Mouse (Mus musculus) erythroid progenitor cell, adult 5-6 weeks (primary cell): ENCODE measurements at regions not wholly inside any gene's neighbourhood (a gene's known extent, or its start where the extent isn't known, plus 50 kb on each side); places are given as distances from the start of the nearest gene placed in this dataset.

Experiments used
- ATAC-seq: replicated peaks from 2 replicates; pipeline ENCODE4 v1.8.0; 2016; ENCODE audit warnings: moderate number of reproducible peaks, mild to moderate bottlenecking, moderate TSS enrichment, inconsistent platforms; ENCODE audit not compliant: poor library complexity, low FRiP score, severe bottlenecking

- ATAC-seq, result no peak
Measured at GRCm38 (mm10) chr11:112270911-112271310, 511.1 kb upstream of the Sox9 start.

DNA sequence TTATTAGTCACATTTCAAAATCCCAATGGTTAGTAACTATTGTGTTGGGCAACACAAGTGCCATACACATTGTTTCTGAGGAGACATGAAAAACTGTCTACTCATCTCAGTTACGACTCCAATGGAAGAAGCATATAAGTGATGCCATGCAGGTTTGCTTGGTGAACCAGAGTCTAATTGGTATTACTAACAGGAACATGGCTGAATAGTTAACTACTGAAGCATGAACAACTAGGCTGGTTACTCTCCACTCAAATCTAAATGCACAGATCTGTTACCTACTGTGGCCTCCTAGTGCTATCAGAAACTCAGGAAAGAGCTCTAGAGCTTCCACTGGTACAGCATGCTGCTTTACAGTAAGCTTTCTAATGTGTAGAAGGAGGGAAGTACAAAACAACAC lies 503.5 kb upstream of the Sox9 start:
- ATAC-seq, result no peak

GRCm38 (mm10) chr11:112282911-112283310 lies 499.1 kb upstream of the Sox9 start:
- ATAC-seq, result no peak

- ATAC-seq, result no peak
Measured at GRCm38 (mm10) chr11:112298901-112299341, 483.1 kb upstream of the Sox9 start.

DNA sequence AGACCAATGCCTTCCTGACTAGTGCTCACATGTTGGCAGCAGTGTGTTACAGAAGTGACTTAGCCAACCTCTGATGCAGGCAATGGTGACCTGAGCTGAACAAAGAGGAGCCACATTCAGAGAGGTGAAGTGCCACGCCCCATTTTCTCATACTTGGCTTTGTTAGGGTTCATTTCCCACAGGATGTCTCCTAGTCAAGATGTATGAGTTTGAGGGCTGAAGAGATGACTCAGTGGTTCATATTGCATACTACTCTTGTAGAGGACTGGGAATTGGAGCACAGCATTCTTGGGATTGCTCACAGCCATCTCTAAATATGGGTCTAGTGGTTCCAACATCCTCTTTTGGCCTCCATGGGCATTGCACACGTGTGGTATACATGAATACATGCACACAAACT lies 478.9 kb upstream of the Sox9 start:
- no peak for ATAC-seq

DNA sequence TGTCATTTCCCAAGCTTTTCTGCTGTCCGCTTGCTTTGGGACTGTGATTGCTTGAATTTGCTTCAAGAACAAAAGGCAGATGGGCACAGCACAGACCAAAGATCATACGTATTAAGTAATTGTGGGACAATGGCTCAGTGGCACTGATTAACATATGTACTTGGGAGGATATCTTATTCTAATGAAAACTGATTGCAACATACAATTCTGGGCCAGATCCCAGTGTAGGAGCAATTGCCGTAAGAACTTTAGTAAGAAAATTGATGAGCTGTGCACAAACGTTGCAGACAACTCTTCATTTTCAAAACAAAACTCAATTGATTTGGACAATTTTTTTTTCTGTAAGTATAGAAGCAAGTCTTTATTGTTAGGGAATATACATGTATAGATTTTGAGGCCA lies 456.2 kb upstream of the Sox9 start:
- no peak for ATAC-seq

- no peak for ATAC-seq
Measured at GRCm38 (mm10) chr11:112327606-112328005, 454.4 kb upstream of the Sox9 start.

DNA sequence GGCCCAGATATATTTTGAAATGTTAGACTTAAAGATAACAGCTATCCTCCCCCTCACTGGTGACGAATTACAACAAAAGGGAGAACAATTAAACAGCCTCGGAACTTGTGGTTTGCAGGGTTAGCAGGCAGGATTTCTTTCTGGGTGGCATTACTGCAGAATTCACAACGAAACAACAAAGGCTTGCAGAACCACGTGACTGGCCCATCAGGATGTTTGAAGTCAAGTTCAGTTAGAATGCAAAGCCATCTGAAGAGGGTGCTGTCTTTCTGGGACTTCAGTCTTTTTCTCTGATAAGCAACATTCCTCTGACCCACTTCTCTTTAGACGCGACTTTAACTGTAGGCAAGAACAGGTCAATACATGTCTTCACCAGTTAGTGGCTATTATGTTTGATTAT lies 436.9 kb upstream of the Sox9 start:
- ATAC-seq, result no peak

DNA sequence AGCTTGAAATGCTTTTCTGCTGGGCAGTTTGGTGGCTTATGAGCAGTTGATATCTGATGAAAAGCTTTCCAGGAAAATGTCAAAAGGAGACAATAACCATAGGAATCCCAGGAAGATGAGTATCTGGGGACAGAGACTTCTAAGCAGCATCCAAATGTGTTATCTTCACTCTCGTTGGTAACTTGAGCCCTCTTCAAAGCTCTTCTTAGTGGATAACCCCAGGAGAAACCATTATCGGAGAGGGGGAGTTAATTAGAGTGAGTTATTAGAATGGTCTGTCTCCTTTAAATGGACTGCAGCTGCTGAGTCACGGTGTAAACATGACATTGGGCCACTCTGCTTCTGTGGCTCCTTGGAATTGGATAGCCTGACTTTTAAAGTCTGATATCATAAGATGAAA lies 436.4 kb upstream of the Sox9 start:
- no peak for ATAC-seq

GRCm38 (mm10) chr11:112346089-112346488 lies 435.9 kb upstream of the Sox9 start:
- ATAC-seq, result no peak

DNA sequence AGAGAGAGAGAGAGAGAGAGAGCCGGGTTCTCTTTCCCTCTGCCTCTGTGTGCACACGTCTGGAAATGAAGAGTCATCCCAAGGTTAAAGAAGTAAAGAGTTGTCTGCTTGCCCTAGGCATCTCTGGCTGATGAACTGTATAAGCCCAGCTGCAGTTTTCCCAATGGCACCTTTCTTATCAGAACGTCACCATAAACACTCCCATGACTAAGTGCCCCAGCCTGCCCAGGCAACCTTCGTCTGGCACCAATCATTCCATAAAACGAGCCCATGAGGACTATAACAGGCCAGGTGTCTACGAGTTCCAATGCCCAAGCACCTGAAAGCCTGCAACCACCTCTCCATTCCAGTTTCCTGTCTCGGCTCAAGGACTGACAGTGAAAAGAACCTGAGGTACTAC lies 435.5 kb upstream of the Sox9 start:
- no peak for ATAC-seq

DNA sequence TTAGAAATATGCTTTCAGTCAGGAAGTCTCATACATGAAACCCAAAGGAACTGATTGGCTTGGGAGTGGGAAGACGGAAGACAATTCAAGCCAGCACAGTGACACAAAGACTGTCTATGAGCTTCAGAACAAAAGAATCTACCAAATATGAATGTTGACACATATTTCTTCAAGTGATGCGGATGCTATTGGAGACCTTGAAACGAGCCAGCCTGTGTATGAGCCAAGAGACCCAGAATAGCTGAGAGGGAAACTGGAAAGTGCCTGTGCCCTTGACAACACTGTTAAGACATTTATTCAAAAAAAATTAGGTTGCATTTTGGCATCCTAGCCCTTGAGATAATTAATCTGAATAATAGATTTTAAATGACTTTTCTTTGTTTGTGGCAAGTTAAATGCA lies 426.7 kb upstream of the Sox9 start:
- no peak for ATAC-seq

DNA sequence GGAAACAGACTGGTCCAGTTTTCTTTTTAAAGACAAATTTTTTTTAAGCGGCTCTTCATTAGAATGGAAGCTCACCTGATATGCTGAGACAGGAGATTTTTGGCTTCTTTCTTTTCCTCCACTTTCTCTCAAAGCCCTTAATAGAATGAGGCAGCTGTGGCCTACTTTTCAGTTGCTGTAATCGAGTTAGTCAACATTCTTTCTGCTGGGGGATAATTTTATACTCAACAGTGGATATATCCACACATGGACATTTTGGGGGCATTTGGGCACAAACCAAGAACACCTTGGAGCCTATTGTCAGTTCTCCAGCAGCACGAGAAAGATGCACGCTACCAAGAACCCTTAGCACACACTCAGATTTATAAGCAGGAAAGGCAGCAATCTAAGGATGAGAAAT lies 415.3 kb upstream of the Sox9 start:
- no peak for ATAC-seq

DNA sequence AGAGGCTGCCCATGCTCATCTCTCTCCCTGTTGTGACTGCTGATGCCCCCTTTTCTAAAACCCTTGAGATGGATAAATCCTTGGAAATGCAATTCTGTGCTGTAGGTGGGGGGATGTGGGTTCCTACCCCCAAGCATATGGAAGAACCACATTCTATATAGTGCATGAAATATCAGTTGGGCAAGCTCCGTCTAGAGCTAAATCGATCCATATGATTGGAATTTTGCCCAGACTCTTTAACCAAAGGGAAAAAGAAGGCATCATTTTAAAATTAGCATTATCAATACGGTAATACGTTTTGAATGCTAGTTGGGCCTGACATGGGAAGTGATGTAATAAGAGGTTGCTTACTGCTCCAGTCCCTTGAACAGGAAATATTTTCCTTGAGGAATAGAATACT lies 411.1 kb upstream of the Sox9 start:
- ATAC-seq, result no peak

GRCm38 (mm10) chr11:112400069-112400468 lies 382.0 kb upstream of the Sox9 start:
- ATAC-seq, result no peak

GRCm38 (mm10) chr11:112407681-112408080 lies 374.3 kb upstream of the Sox9 start:
- no peak for ATAC-seq

GRCm38 (mm10) chr11:112412434-112412833 lies 369.6 kb upstream of the Sox9 start:
- no peak for ATAC-seq

DNA sequence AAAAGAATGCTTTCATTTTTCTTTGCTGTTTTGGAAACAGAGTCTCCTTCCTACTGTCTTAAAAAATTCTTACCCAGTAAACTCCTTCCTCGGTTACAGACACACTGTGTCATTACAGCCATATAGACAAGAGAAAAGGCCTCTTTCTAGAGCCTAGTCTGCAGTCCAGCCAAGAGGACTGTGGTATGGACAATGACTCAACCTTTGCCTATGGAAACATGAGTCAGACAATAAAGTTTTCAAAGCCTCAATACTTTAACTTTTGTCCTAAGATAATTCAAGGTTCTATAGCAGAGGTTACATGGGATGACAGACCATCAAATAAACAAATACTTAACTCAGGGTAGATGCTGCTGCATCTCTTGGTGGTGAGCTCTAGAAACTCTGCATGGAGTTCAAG lies 339.4 kb upstream of the Sox9 start:
- ATAC-seq, result no peak

DNA sequence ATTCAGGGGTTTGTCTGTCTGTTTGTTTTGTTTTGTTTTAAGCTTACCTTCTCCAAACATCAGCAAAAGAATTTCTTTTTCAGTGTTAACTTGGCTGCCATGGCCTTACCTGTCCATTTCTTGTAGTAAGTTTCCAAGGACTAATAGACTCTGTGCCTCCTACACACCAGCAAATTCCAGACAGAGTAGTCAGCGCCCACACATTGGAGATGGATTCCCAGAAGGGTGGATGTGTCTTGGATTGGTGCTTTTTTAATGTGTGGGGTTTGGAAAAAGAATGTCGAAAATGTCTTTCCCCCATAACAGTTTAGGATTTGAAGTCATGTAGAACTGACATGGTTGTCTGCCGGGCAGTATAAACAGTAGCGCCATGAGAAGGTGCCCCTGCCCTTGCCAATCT lies 338.1 kb upstream of the Sox9 start:
- ATAC-seq, result no peak

- ATAC-seq, result no peak
Measured at GRCm38 (mm10) chr11:112449632-112450031, 332.4 kb upstream of the Sox9 start.

- no peak for ATAC-seq
Measured at GRCm38 (mm10) chr11:112450227-112450626, 331.8 kb upstream of the Sox9 start.

DNA sequence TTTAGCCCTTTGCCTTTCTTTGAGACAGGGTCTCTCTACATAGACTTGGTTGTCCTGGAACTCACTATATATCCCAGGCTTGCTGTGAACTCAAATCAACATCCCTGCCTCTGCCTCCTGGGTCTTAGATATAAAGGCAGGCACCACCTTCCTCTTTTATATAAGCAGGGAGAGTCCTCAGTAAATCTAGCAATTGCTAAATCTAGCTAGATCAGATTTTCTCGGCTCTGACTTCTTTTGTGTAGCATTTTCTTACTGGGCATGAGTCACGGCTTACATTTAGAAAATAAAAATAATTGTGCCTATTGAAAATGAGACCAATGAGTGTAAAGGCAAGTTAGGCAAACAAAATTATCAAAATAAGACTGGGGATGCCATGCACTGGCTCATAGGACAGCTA lies 323.9 kb upstream of the Sox9 start:
- no peak for ATAC-seq

DNA sequence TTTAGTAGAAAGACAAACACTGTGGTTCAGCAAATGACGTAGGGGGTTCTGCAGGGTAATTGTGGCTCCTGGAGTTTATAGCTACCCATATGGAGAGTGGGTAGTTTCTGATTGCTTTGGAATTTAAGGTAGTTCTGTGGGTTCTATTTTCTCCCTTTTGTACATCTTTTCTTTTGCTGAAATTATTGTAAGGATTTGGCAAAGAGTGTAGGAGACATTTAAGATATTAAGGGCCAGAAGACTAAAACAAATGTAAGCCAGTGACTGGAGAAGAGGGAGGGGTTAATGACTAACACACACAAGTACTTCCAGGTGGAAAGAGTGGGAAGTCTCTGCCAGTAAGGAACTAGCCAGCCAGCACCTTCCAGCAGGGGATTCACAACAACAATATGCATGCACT lies 318.9 kb upstream of the Sox9 start:
- no peak for ATAC-seq
